Mouse (Mus musculus): ENCODE measurements at regions not wholly inside any gene's neighbourhood (a gene's known extent, or its start where the extent isn't known, plus 50 kb on each side); places are given as distances from the start of the nearest gene placed in this dataset.

- no peak overlapping the region for H3K4me3 ChIP-seq
- DNase-seq (ENCODE audit: extremely low spot score, low spot score) = no peak
- H3K27me3 ChIP-seq (ENCODE audit: poor library complexity, severe bottlenecking) = no peaks in the 10 kb centered on the region
- H3K36me3 ChIP-seq (replicated peaks) = no peaks in the 10 kb centered on the region
- no peaks in the 10 kb centered on the region for H3K9me3 ChIP-seq
- H3K27ac ChIP-seq = no peak overlapping the region
- peaks cover 12% of the 10 kb centered on the region for H3K4me1 ChIP-seq
- 74% methylated on average over 2 of the region's 2 CpGs for WGBS
Observed at GRCm38 (mm10) chr12:25289381-25289780, 192.4 kb upstream of the Id2 start.

- no peaks in the 10 kb centered on the region for H3K9me3 ChIP-seq
- WGBS = 85% methylated on average over 3 of the region's 3 CpGs
- H3K4me3 ChIP-seq = no peak overlapping the region
- H3K4me1 ChIP-seq = peaks cover 9% of the 10 kb centered on the region
- no peaks in the 10 kb centered on the region for H3K36me3 ChIP-seq (replicated peaks)
- H3K27ac ChIP-seq = no peak overlapping the region
- H3K27me3 ChIP-seq (ENCODE audit: poor library complexity, severe bottlenecking) = peaks cover 8% of the 10 kb centered on the region; the same call in 1 of the 2 replicates
- no peak for DNase-seq (ENCODE audit: extremely low spot score, low spot score)
Observed at GRCm38 (mm10) chr12:25283808-25284207, 186.9 kb upstream of the Id2 start.

- DNase-seq (ENCODE audit: extremely low spot score, low spot score) = no peak
- H3K27me3 ChIP-seq (ENCODE audit: poor library complexity, severe bottlenecking) = peaks cover 12% of the 10 kb centered on the region; the same call in 1 of the 2 replicates
- no peaks in the 10 kb centered on the region for H3K9me3 ChIP-seq
- peaks cover 9% of the 10 kb centered on the region for H3K4me1 ChIP-seq
- no peak overlapping the region for H3K27ac ChIP-seq
- no peak overlapping the region for H3K4me3 ChIP-seq
- H3K36me3 ChIP-seq (replicated peaks) = no peaks in the 10 kb centered on the region
- 67% methylated on average over 1 of the region's 1 CpGs for WGBS
Observed at GRCm38 (mm10) chr12:25281438-25281837, 184.5 kb upstream of the Id2 start.

GRCm38 (mm10) chr12:25273631-25274305 is 176.8 kb upstream of the Id2 start:
- peaks cover 25% of the 10 kb centered on the region for H3K4me1 ChIP-seq

GRCm38 (mm10) chr12:25272752-25273125 is 175.8 kb upstream of the Id2 start:
- Histone ChIP-seq H3K4me1 (peaks cover 34% of the 10 kb centered on the region), H3K27ac (no peak overlapping the region), H3K27me3 (ENCODE audit: poor library complexity, severe bottlenecking) (peaks cover 6% of the 10 kb centered on the region; the same call in 1 of the 2 replicates), H3K36me3 (replicated peaks) (no peaks in the 10 kb centered on the region), H3K4me3 (no peak overlapping the region), H3K9me3 (no peaks in the 10 kb centered on the region; the same call in 1 of the 2 replicates)
- WGBS = 87% methylated on average over 3 of the region's 3 CpGs
- no peak for DNase-seq (ENCODE audit: extremely low spot score, low spot score)

More at GRCm38 (mm10) chr12:25273631-25274305, 176.8 kb upstream of the Id2 start:
- no peak for DNase-seq (ENCODE audit: extremely low spot score, low spot score)
- Histone ChIP-seq H3K4me3 (no peak overlapping the region), H3K27ac (no peak overlapping the region), H3K9me3 (no peaks in the 10 kb centered on the region; the same call in 1 of the 2 replicates), H3K36me3 (replicated peaks) (no peaks in the 10 kb centered on the region), H3K27me3 (ENCODE audit: poor library complexity, severe bottlenecking) (peaks cover 3% of the 10 kb centered on the region; the same call in 1 of the 2 replicates)
- 88% methylated on average over 6 of the region's 6 CpGs for WGBS

GRCm38 (mm10) chr12:25272114-25272751 is 175.3 kb upstream of the Id2 start:
- WGBS = 77% methylated on average over 6 of the region's 6 CpGs
- H3K9me3 ChIP-seq = no peaks in the 10 kb centered on the region; the same call in 1 of the 2 replicates
- peaks cover 34% of the 10 kb centered on the region for H3K4me1 ChIP-seq
- peaks cover 10% of the 10 kb centered on the region; the same call in 1 of the 2 replicates for H3K27me3 ChIP-seq (ENCODE audit: poor library complexity, severe bottlenecking)
- DNase-seq (ENCODE audit: extremely low spot score, low spot score) = no peak
- no peak overlapping the region for H3K27ac ChIP-seq
- no peaks in the 10 kb centered on the region for H3K36me3 ChIP-seq (replicated peaks)
- H3K4me3 ChIP-seq = no peak overlapping the region

GRCm38 (mm10) chr12:25269878-25270277 is 172.9 kb upstream of the Id2 start:
- H3K27me3 ChIP-seq (ENCODE audit: poor library complexity, severe bottlenecking) = peaks cover 17% of the 10 kb centered on the region; the same call in 1 of the 2 replicates
- H3K4me1 ChIP-seq = peaks cover 52% of the 10 kb centered on the region
- no peak overlapping the region for H3K27ac ChIP-seq
- no peak overlapping the region for H3K4me3 ChIP-seq
- WGBS = 77% methylated on average over 3 of the region's 3 CpGs
- H3K36me3 ChIP-seq (replicated peaks) = no peaks in the 10 kb centered on the region
- no peak for DNase-seq (ENCODE audit: extremely low spot score, low spot score)
- H3K9me3 ChIP-seq = no peaks in the 10 kb centered on the region

- peaks cover 50% of the 10 kb centered on the region for H3K4me1 ChIP-seq
- H3K27ac ChIP-seq = no peak overlapping the region
- WGBS = 78% methylated on average over 18 of the region's 18 CpGs
- DNase-seq (ENCODE audit: extremely low spot score, low spot score) = no peak
- no peak overlapping the region for H3K4me3 ChIP-seq
- H3K27me3 ChIP-seq (ENCODE audit: poor library complexity, severe bottlenecking) = peaks cover 17% of the 10 kb centered on the region; the same call in 1 of the 2 replicates
- no peaks in the 10 kb centered on the region for H3K36me3 ChIP-seq (replicated peaks)
- no peaks in the 10 kb centered on the region for H3K9me3 ChIP-seq
Observed at GRCm38 (mm10) chr12:25268871-25269850, 172.2 kb upstream of the Id2 start.

- no peaks in the 10 kb centered on the region for H3K36me3 ChIP-seq (replicated peaks)
- peaks cover 17% of the 10 kb centered on the region; the same call in 1 of the 2 replicates for H3K27me3 ChIP-seq (ENCODE audit: poor library complexity, severe bottlenecking)
- WGBS = 90% methylated on average over 7 of the region's 7 CpGs
- no peak for DNase-seq (ENCODE audit: extremely low spot score, low spot score)
- H3K27ac ChIP-seq = no peak overlapping the region
- H3K9me3 ChIP-seq = no peaks in the 10 kb centered on the region
- H3K4me3 ChIP-seq = no peak overlapping the region
- H3K4me1 ChIP-seq = peaks cover 50% of the 10 kb centered on the region
Observed at GRCm38 (mm10) chr12:25268323-25268722, 171.4 kb upstream of the Id2 start.

GRCm38 (mm10) chr12:25267572-25268115 is 170.7 kb upstream of the Id2 start:
- Histone ChIP-seq H3K27ac (no peak overlapping the region), H3K27me3 (ENCODE audit: poor library complexity, severe bottlenecking) (peaks cover 17% of the 10 kb centered on the region; the same call in 1 of the 2 replicates), H3K4me1 (peaks cover 50% of the 10 kb centered on the region), H3K4me3 (no peak overlapping the region), H3K36me3 (replicated peaks) (no peaks in the 10 kb centered on the region), H3K9me3 (no peaks in the 10 kb centered on the region)
- DNase-seq (ENCODE audit: extremely low spot score, low spot score) = no peak
- 92% methylated on average over 13 of the region's 13 CpGs for WGBS

- DNase-seq (ENCODE audit: extremely low spot score, low spot score) = no peak
- peaks cover 47% of the 10 kb centered on the region for H3K4me1 ChIP-seq
- peaks cover 17% of the 10 kb centered on the region; the same call in 1 of the 2 replicates for H3K27me3 ChIP-seq (ENCODE audit: poor library complexity, severe bottlenecking)
- no peak overlapping the region for H3K27ac ChIP-seq
- no peak overlapping the region for H3K4me3 ChIP-seq
- no peaks in the 10 kb centered on the region for H3K9me3 ChIP-seq
- H3K36me3 ChIP-seq (replicated peaks) = no peaks in the 10 kb centered on the region
- WGBS = 65% methylated on average over 17 of the region's 17 CpGs
Observed at GRCm38 (mm10) chr12:25266701-25267571, 170.0 kb upstream of the Id2 start.

Measured in forebrain, embryonic 10.5 days (tissue).